Mouse (Mus musculus) liver, embryonic 14.5 days (tissue): ENCODE results near the gene Tbce. TPM values are rescaled to one million over a fixed set of nuclear protein-coding genes. Genes with fewer than 3 reads are reported as not detected.

Experiments used
- ATAC-seq: fragments of 200-750 bp; cut with Nextera tagmentation; 2 replicates; pipeline ENCODE4 v1.8.0; 2017; ENCODE audit warnings: moderate number of reproducible peaks, mild to moderate bottlenecking, moderate library complexity; ENCODE audit not compliant: insufficient read depth
- DNase-seq, 3 experiments: peaks; one replicate each; pipeline ENCODE4 v3.0.0-alpha.2; 2012 to 2013; ENCODE audit warnings: low read depth in 3 of 3, low spot score in 3 of 3
- H3K27ac ChIP-seq: fragments of 300-500 bp; sonication (generic); 2 replicates; pipeline ENCODE4 v1.5.1; 2014; ENCODE audit warnings: moderate library complexity, mild to moderate bottlenecking, control low read depth, inconsistent platforms
- H3K27me3 ChIP-seq: fragments of 300-500 bp; sonication (generic); 2 replicates; pipeline ENCODE4 v1.6.1; 2014; ENCODE audit warnings: mild to moderate bottlenecking, low read length, moderate library complexity; ENCODE audit not compliant: control insufficient read depth, insufficient read depth
- H3K36me3 ChIP-seq: fragments of 300-500 bp; sonication (generic); replicated peaks from 2 replicates; pipeline ENCODE4 v1.6.1; 2014; ENCODE audit warnings: low read depth; ENCODE audit not compliant: control insufficient read depth, insufficient read depth
- H3K4me1 ChIP-seq, 2 experiments: fragments of 200-500 bp in 1 of 2; fragments of 300-500 bp in 1 of 2; sonication (generic) in 1 of 2; replicated peaks; 2 replicates each; pipeline ENCODE4 v1.6.1; 2012 to 2014; ENCODE audit warnings: antibody characterized with exemption in 1 of 2, inconsistent platforms in 1 of 2, low read length in 1 of 2; ENCODE audit not compliant: control insufficient read depth in 2 of 2, insufficient read depth in 2 of 2
- H3K4me2 ChIP-seq: fragments of 300-500 bp; sonication (generic); 2 replicates; pipeline ENCODE4 v1.6.1; 2014; ENCODE audit warnings: low read depth, mild to moderate bottlenecking, control low read depth, moderate library complexity
- H3K4me3 ChIP-seq, 2 experiments: fragments of 200-500 bp in 1 of 2; fragments of 300-500 bp in 1 of 2; sonication (generic) in 1 of 2; 2 replicates each; pipeline ENCODE4 v1.5.1; 2012 to 2014; ENCODE audit warnings: low read depth in 2 of 2, low read length in 2 of 2, mild to moderate bottlenecking in 2 of 2, control low read depth in 1 of 2, inconsistent platforms in 1 of 2, moderate library complexity in 1 of 2; ENCODE audit not compliant: insufficient read depth in 1 of 2
- H3K9ac ChIP-seq: fragments of 300-500 bp; sonication (generic); replicated peaks from 2 replicates; pipeline ENCODE4 v1.6.1; 2014; ENCODE audit warnings: mild to moderate bottlenecking, control low read depth, moderate library complexity
- H3K9me3 ChIP-seq: fragments of 300-500 bp; sonication (generic); 2 replicates; pipeline ENCODE4 v1.6.1; 2016; ENCODE audit warnings: low read length, mixed read lengths; ENCODE audit not compliant: control insufficient read depth
- CTCF ChIP-seq: IDR thresholded peaks from 2 replicates; pipeline ENCODE4 v1.5.1; 2016; ENCODE audit warnings: antibody characterized with exemption, low read depth, control low read depth
- EP300 ChIP-seq: IDR thresholded peaks from 2 replicates; pipeline ENCODE4 v1.6.1; 2016; ENCODE audit warnings: antibody characterized with exemption, low read depth
- WGBS: fragments of 180-500 bp; shearing (Covaris S2); extraction: QIAGEN DNeasy Blood & Tissue Kit; methylation state at CpG from one replicate; pipeline ENCODE4 v1.1.7; 2014; ENCODE audit not compliant: insufficient replicate concordance; 5-methylcytosine and 5-hydroxymethylcytosine counted together
- polyA plus RNA-seq, 2 experiments: library from polyadenylated mRNA; depleted of rRNA in 1 of 2; stranded (reverse) in 1 of 2; unstranded in 1 of 2; fragments of >200 nt; fragmentation: Nextera tagmentation in 1 of 2; extraction: Ambion mirVana in 1 of 2; gene quantifications; 2 replicates each; pipeline versions ENCODE4 v1.2.1 to v1.2.3; 2012 to 2014

Tbce gene
- polyA plus RNA-seq, 2 experiments = 27.5 to 34.6 TPM

DNA sequence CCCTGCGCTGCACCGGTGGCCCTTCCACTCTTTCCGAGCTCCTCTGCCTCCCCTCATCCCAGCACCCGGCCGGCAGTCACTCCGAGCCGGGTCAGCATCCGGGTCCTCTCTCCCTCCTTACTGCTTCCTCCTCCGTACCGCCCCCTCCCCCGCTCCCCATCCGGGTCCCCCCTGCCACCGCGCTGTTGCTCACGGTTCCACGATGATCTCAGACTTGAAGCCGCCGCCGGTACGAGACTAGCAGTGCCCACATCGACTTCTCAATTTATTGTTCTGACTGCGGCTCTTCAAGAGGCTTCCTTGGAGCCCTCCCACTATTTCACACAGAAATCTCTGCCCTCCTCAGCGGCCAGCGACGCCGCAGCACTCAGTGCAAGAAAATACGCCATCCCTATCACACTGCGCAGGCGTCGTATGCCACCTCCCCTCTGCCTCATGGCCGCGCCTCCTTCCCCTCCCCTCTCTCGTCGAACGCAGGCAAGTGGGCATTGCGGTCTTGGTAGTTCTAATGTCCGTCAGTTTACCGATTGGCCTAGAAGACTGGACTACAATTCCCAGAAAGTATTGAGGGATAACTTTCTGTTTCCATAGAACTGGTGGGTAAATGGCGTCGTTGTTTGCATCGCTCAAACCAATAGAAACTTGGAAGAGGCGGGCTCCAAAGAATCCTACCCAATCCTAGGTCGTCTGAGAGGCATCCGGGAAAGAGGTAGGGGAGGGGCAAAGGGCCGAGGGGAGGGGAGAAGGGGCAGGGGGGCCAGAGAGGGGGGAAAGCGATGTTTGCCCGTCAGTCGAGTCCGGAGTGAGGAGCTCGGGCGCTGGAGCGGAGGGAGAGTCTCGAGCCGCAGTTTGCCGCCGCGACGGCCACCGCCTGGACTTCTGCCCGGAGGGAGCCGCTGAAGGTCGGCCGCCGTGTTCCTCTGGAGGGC is 23.8 kb upstream of the Tbce start, which contains the start of the genes Arid4b and Ggps1:
Gene Arid4b (plus strand): TSS at position 220 of the 929 bp plus-strand sequence.
Gene Ggps1 (minus strand): TSS at position 476 of the 929 bp plus-strand sequence.
- Histone ChIP-seq H3K27ac (peak within 1 kb of the TSS; percentile 78), H3K4me2 (peak within 1 kb of the TSS; percentile 85), H3K9ac (peak within 1 kb of the TSS; percentile 99), H3K4me1 (peaks cover 4 to 9% of the 10 kb centered on the region in 2 experiments), H3K27me3 (no peaks in the 10 kb centered on the region), H3K36me3 (no peaks in the 10 kb centered on the region), H3K4me3 (peak within 1 kb of the TSS; percentile 89 to 92), H3K9me3 (no peaks in the 10 kb centered on the region)
- ATAC-seq (peak; percentile 93), DNase-seq (peak; percentile 97 to 99 (median 97))
- TF ChIP-seq CTCF = no peak
- TF ChIP-seq EP300 = no peak
- under 1% methylated on average over 64 of the region's 64 CpGs for WGBS

- H3K4me3 ChIP-seq = peak overlapping the region; percentile 66 to 89
- no peaks in the 10 kb centered on the region for H3K27me3 ChIP-seq
- DNase-seq (no peak), ATAC-seq (no peak)
- peak overlapping the region; percentile 74 for H3K9ac ChIP-seq
- peaks cover 4 to 9% of the 10 kb centered on the region in 2 experiments for H3K4me1 ChIP-seq
- H3K36me3 ChIP-seq = no peaks in the 10 kb centered on the region; the same call in 1 of the 2 replicates
- 1% methylated on average over 11 of the region's 11 CpGs for WGBS
- H3K9me3 ChIP-seq = no peaks in the 10 kb centered on the region
- peak overlapping the region; percentile 76 for H3K4me2 ChIP-seq
- TF ChIP-seq EP300 = no peak
- H3K27ac ChIP-seq = peak overlapping the region; percentile 49
Observed at GRCm38 (mm10) chr13:14062209-14063012, 23.0 kb upstream of the Tbce start.

DNA sequence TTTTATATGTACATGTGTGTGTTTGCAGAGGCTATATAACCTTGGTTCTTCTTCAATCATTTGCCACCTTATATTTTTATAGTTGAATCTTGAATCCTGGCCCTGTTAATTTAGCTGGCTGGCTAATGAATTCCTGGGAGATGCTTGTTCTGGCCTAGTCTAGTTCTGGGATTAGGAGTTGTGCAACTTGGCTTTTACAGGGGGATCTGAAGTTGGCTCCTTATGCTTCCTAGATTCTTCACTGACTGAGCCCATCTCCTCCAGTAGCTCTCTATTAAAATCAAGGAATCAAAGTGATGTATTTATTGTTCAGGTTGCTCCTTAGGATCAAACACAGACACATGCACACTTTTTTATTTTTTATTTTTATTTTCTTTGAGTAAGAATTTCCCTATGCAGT is 20.1 kb upstream of the Tbce start:
- no peak overlapping the region for H3K27ac ChIP-seq
- TF ChIP-seq EP300 (no peak), CTCF (no peak)
- peaks cover 3% of the 10 kb centered on the region; the same call in 1 of the 2 replicates for H3K36me3 ChIP-seq
- no peak overlapping the region for H3K4me3 ChIP-seq
- H3K27me3 ChIP-seq = no peaks in the 10 kb centered on the region
- DNase-seq (no peak), ATAC-seq (no peak)
- H3K9ac ChIP-seq = no peak overlapping the region
- no peak overlapping the region for H3K4me2 ChIP-seq
- peaks cover 4 to 5% of the 10 kb centered on the region in 2 experiments; a peak in 3 of 4 replicates for H3K4me1 ChIP-seq
- H3K9me3 ChIP-seq = no peaks in the 10 kb centered on the region

DNA sequence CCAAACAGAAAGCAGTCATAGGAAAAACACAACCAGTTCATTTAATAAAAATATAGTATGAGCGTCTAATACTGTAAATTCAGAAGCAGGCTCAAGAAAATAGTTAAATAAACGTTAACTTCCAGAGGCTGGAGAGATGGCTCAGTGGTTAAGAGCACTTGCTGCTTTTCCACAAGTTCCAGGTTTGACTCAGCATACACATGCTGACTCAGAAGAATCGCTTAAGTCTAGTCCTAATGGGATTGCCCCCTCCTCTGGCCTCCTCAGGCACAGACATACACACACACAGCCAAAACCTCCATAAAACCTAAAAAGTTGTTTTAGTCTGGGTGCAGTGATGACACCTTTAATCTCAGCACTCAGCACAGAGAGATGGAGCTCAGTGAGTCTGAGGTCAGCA is 17.4 kb upstream of the Tbce start:
- WGBS = 79% methylated on average over 3 of the region's 3 CpGs
- no peak overlapping the region for H3K9ac ChIP-seq

GRCm38 (mm10) chr13:14049878-14050277 is 10.4 kb upstream of the Tbce start:
- no peak overlapping the region for H3K9ac ChIP-seq
- no peak overlapping the region for H3K4me2 ChIP-seq
- H3K9me3 ChIP-seq = no peaks in the 10 kb centered on the region
- H3K36me3 ChIP-seq = peaks cover 10% of the 10 kb centered on the region
- H3K27me3 ChIP-seq = no peaks in the 10 kb centered on the region
- ATAC-seq = no peak
- H3K4me3 ChIP-seq = no peak overlapping the region
- WGBS = 38% methylated on average over 1 of the region's 1 CpGs
- no peaks in the 10 kb centered on the region for H3K4me1 ChIP-seq
- TF ChIP-seq CTCF (no peak), EP300 (no peak)
- no peak for DNase-seq
- no peak overlapping the region for H3K27ac ChIP-seq

More for the DNA sequence above, 17.4 kb upstream of the Tbce start:
- Histone ChIP-seq H3K4me1 (no peaks in the 10 kb centered on the region; a peak in 2 of 4 replicates), H3K27ac (no peak overlapping the region), H3K36me3 (peaks cover 13% of the 10 kb centered on the region), H3K4me2 (no peak overlapping the region), H3K4me3 (no peak overlapping the region), H3K9me3 (no peaks in the 10 kb centered on the region), H3K27me3 (no peaks in the 10 kb centered on the region)
- DNase-seq (no peak), ATAC-seq (no peak)
- no peak for TF ChIP-seq CTCF
- TF ChIP-seq EP300 = no peak
